Mouse (Mus musculus) kidney, postnatal 0 days (tissue): ENCODE results near the gene Slc26a9. TPM values are rescaled to one million over a fixed set of nuclear protein-coding genes. Genes with fewer than 3 reads are reported as not detected.

ENCODE experiments used
- ATAC-seq: fragments of 200-750 bp; cut with Nextera tagmentation; replicated peaks from 2 replicates; pipeline ENCODE4 v1.8.0; 2017; ENCODE audit warnings: low read depth, moderate number of reproducible peaks, moderate TSS enrichment, moderate library complexity; ENCODE audit not compliant: low FRiP score
- DNase-seq: peaks from one replicate; pipeline ENCODE4 v3.0.0-alpha.2; 2016; ENCODE audit warnings: low spot score
- H3K27ac ChIP-seq: fragments of 300-500 bp; sonication (generic); 2 replicates; pipeline ENCODE4 v1.5.1; 2014; ENCODE audit warnings: mild to moderate bottlenecking
- H3K27me3 ChIP-seq: fragments of 300-500 bp; sonication (generic); 2 replicates; pipeline ENCODE4 v1.6.1; 2014; ENCODE audit warnings: low read length, mixed read lengths; ENCODE audit not compliant: insufficient read depth
- H3K36me3 ChIP-seq: fragments of 300-500 bp; sonication (generic); 2 replicates; pipeline ENCODE4 v1.6.1; 2014; ENCODE audit warnings: low read length, mixed read lengths; ENCODE audit not compliant: insufficient read depth
- H3K4me1 ChIP-seq: fragments of 300-500 bp; sonication (generic); replicated peaks from 2 replicates; pipeline ENCODE4 v1.6.1; 2014; ENCODE audit warnings: antibody characterized with exemption, low read length, mixed read lengths; ENCODE audit not compliant: insufficient read depth
- H3K4me2 ChIP-seq: fragments of 300-500 bp; sonication (generic); 2 replicates; pipeline ENCODE4 v1.6.1; 2014; ENCODE audit warnings: mild to moderate bottlenecking, low read length, moderate library complexity, mixed read lengths
- H3K4me3 ChIP-seq: fragments of 300-500 bp; sonication (generic); replicated peaks from 2 replicates; pipeline ENCODE4 v1.5.1; 2014; ENCODE audit warnings: low read depth, low read length
- H3K9ac ChIP-seq: fragments of 300-500 bp; sonication (generic); 2 replicates; pipeline ENCODE4 v1.6.1; 2014; ENCODE audit warnings: low read depth, low read length
- H3K9me3 ChIP-seq: fragments of 300-500 bp; sonication (generic); replicated peaks from 2 replicates; pipeline ENCODE4 v1.6.1; 2016; ENCODE audit warnings: low read length, inconsistent platforms, mixed read lengths
- CTCF ChIP-seq: IDR thresholded peaks from 2 replicates; pipeline ENCODE4 v1.5.1; 2016; ENCODE audit warnings: antibody characterized with exemption, low read depth, mild to moderate bottlenecking, moderate library complexity
- WGBS: fragments of 180-500 bp; shearing (Covaris S2); extraction: QIAGEN DNeasy Blood & Tissue Kit; methylation state at CpG from one replicate; pipeline ENCODE4 v1.1.7; 2014; 5-methylcytosine and 5-hydroxymethylcytosine counted together
- polyA plus RNA-seq: library from polyadenylated mRNA; unstranded; fragments of >200 nt; fragmentation: Nextera tagmentation; extraction: Ambion mirVana; gene quantifications from 2 replicates; pipeline ENCODE4 v1.2.1, GENCODE M21; 2015

Gene Slc26a9
- polyA plus RNA-seq, 1 experiment from 2014 or later: 0.20 TPM

DNA sequence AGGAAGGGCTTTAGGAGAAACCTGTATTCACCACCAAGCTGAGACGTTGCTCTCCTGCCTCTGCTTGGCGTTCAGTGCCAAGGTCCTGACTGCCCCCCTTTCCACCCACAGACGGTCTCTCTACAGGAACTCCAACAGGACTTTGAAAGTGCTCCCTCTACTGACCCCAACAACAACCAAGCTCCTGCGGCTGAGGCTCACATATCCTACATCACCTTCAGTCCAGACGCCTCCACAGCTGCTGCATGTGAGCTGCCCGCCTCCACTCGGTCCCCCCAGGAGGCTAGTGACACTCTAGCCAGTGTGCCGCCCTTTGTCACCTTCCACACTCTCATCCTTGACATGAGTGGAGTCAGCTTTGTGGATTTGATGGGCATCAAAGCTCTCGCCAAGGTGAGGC, 19.9 kb downstream of the Slc26a9 start:
- DNase-seq: peak; percentile 15
- no peak overlapping the region for H3K4me3 ChIP-seq

GRCm38 (mm10) chr1:131764581-131765338, 20.9 kb downstream of the Slc26a9 start:
- DNase-seq (no peak), ATAC-seq (no peak)
- no peaks in the 10 kb centered on the region for H3K36me3 ChIP-seq
- no peak overlapping the region for H3K4me3 ChIP-seq
- WGBS: 56% methylated on average over 8 of the region's 8 CpGs
- H3K4me2 ChIP-seq: no peak overlapping the region
- H3K27me3 ChIP-seq: no peaks in the 10 kb centered on the region; the same call in 1 of the 2 replicates
- no peak overlapping the region for H3K27ac ChIP-seq
- no peaks in the 10 kb centered on the region for H3K9me3 ChIP-seq
- TF ChIP-seq CTCF: no peak
- no peak overlapping the region for H3K9ac ChIP-seq
- H3K4me1 ChIP-seq: no peaks in the 10 kb centered on the region

More for the DNA sequence above, 19.9 kb downstream of the Slc26a9 start:
- Histone ChIP-seq H3K36me3 (no peaks in the 10 kb centered on the region), H3K9me3 (no peaks in the 10 kb centered on the region), H3K27ac (no peak overlapping the region), H3K9ac (no peak overlapping the region), H3K4me2 (no peak overlapping the region), H3K27me3 (no peaks in the 10 kb centered on the region; the same call in 1 of the 2 replicates), H3K4me1 (no peaks in the 10 kb centered on the region)
- ATAC-seq: no peak
- TF ChIP-seq CTCF: peak; percentile 47; the same call in 1 of the 2 replicates
- 50% methylated on average over 9 of the region's 9 CpGs for WGBS

- peak; percentile 46; the same call in 1 of the 2 replicates for ATAC-seq
- no peak overlapping the region for H3K4me3 ChIP-seq
- H3K27me3 ChIP-seq: no peaks in the 10 kb centered on the region; the same call in 1 of the 2 replicates
- no peak overlapping the region for H3K27ac ChIP-seq
- WGBS: 15% methylated on average over 11 of the region's 11 CpGs
- TF ChIP-seq CTCF: peak; percentile 99
- H3K36me3 ChIP-seq: no peaks in the 10 kb centered on the region
- no peaks in the 10 kb centered on the region for H3K4me1 ChIP-seq
- H3K9ac ChIP-seq: no peak overlapping the region
- H3K4me2 ChIP-seq: no peak overlapping the region
- H3K9me3 ChIP-seq: no peaks in the 10 kb centered on the region
- DNase-seq: peak; percentile 89
Measured at GRCm38 (mm10) chr1:131765357-131766001, 21.7 kb downstream of the Slc26a9 start.

- ATAC-seq: no peak
- 72% methylated on average over 3 of the region's 3 CpGs for WGBS
- Histone ChIP-seq H3K4me2 (no peak overlapping the region), H3K36me3 (no peaks in the 10 kb centered on the region), H3K9ac (no peak overlapping the region), H3K4me1 (no peaks in the 10 kb centered on the region), H3K9me3 (no peaks in the 10 kb centered on the region), H3K4me3 (no peak overlapping the region), H3K27ac (no peak overlapping the region), H3K27me3 (no peaks in the 10 kb centered on the region; the same call in 1 of the 2 replicates)
- no peak for DNase-seq
- TF ChIP-seq CTCF: no peak
Measured at GRCm38 (mm10) chr1:131769296-131769695, 25.5 kb downstream of the Slc26a9 start.

- no peaks in the 10 kb centered on the region for H3K36me3 ChIP-seq
- no peak for DNase-seq
- 68% methylated on average over 4 of the region's 4 CpGs for WGBS
- H3K4me3 ChIP-seq: no peak overlapping the region
- no peaks in the 10 kb centered on the region for H3K4me1 ChIP-seq
- H3K9ac ChIP-seq: no peak overlapping the region
- H3K27ac ChIP-seq: no peak overlapping the region
- no peaks in the 10 kb centered on the region for H3K9me3 ChIP-seq
- no peaks in the 10 kb centered on the region; the same call in 1 of the 2 replicates for H3K27me3 ChIP-seq
- no peak for TF ChIP-seq CTCF
- no peak for ATAC-seq
- no peak overlapping the region for H3K4me2 ChIP-seq
Measured at GRCm38 (mm10) chr1:131770656-131771055, 26.8 kb downstream of the Slc26a9 start.

DNA sequence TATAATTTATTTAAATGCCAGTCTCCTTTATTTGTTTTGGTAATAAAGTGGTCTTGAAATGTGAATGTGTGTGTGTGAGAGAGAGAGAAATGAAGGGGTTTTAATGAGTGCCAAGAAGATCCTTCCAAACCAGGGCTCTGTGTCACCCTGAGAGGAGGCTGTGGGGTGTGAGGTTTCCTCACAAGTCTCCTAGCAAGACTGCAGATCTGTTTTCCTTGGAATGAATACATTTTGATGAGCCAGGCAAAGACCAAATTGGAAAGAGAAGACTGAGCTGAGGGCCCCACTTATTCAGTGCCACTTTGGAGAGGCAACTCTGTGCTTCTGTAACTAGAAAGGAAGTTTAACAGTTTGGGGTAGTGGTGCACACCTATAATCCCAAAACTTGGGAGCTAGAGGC, 27.6 kb downstream of the Slc26a9 start:
- Histone ChIP-seq H3K36me3 (no peaks in the 10 kb centered on the region), H3K27me3 (no peaks in the 10 kb centered on the region), H3K4me2 (no peak overlapping the region), H3K9ac (no peak overlapping the region), H3K4me3 (no peak overlapping the region), H3K9me3 (no peaks in the 10 kb centered on the region), H3K27ac (no peak overlapping the region), H3K4me1 (no peaks in the 10 kb centered on the region)
- no peak for TF ChIP-seq CTCF
- ATAC-seq (no peak), DNase-seq (no peak)
